Mouse (Mus musculus) myocyte (in vitro differentiated cells): ENCODE data around the gene Spem2. TPM values are rescaled to one million over a fixed set of nuclear protein-coding genes. Genes with fewer than 3 reads are reported as not detected.

Experiments
- H3K27me3 ChIP-seq: one replicate; pipeline ENCODE4 v1.6.1; 2011; ENCODE audit not compliant: control insufficient read depth, insufficient read depth, insufficient read length
- H3K36me3 ChIP-seq: one replicate; pipeline ENCODE4 v1.6.1; 2011; ENCODE audit not compliant: control insufficient read depth, insufficient read depth
- H3K4me2 ChIP-seq: one replicate; pipeline ENCODE4 v1.6.1; 2011; ENCODE audit warnings: low read depth, control low read depth
- H3K4me3 ChIP-seq: one replicate; pipeline ENCODE4 v1.5.1; 2011; ENCODE audit warnings: mild to moderate bottlenecking, control low read depth, moderate library complexity
- H3K79me2 ChIP-seq: one replicate; pipeline ENCODE4 v1.6.1; 2011; ENCODE audit not compliant: control insufficient read depth, insufficient read depth
- H3ac ChIP-seq: one replicate; pipeline ENCODE4 v1.6.1; 2011; ENCODE audit not compliant: control insufficient read depth, insufficient read length
- CEBPB ChIP-seq: IDR thresholded peaks from 2 replicates; pipeline ENCODE4 v1.6.1; 2011; ENCODE audit warnings: mild to moderate bottlenecking, moderate library complexity; ENCODE audit not compliant: poor library complexity, insufficient read depth, severe bottlenecking
- E2F4 ChIP-seq: IDR thresholded peaks from one replicate; pipeline ENCODE4 v1.6.1; 2011; ENCODE audit warnings: mild to moderate bottlenecking, control low read depth, moderate library complexity; ENCODE audit not compliant: insufficient read depth
- MAX ChIP-seq: IDR thresholded peaks from one replicate; pipeline ENCODE4 v1.6.1; 2011; ENCODE audit warnings: low read depth, mild to moderate bottlenecking, control low read depth
- MYOD1 ChIP-seq, 3 experiments: IDR thresholded peaks; one replicate each; pipeline ENCODE4 v1.6.1; 2011; ENCODE audit warnings: control low read depth in 2 of 3, low read depth in 2 of 3, mild to moderate bottlenecking in 2 of 3, moderate library complexity in 1 of 3; ENCODE audit not compliant: insufficient read length in 2 of 3, control insufficient read depth in 1 of 3
- MYOG ChIP-seq, 3 experiments: IDR thresholded peaks; one replicate each; pipeline ENCODE4 v1.6.1; 2011; ENCODE audit warnings: control low read depth in 2 of 3, low read depth in 2 of 3, mild to moderate bottlenecking in 2 of 3; ENCODE audit not compliant: insufficient read length in 2 of 3, control insufficient read depth in 1 of 3, insufficient read depth in 1 of 3
- POLR2A ChIP-seq: IDR thresholded peaks from one replicate; pipeline ENCODE4 v1.6.1; 2011; ENCODE audit warnings: low read depth, mild to moderate bottlenecking, control low read depth, moderate library complexity; ENCODE audit not compliant: insufficient read length
- POLR2AphosphoS2 ChIP-seq: IDR thresholded peaks from one replicate; pipeline ENCODE4 v1.6.1; 2011; ENCODE audit warnings: low read depth, control low read depth; ENCODE audit not compliant: insufficient read length
- REST ChIP-seq: IDR thresholded peaks from one replicate; pipeline ENCODE4 v1.6.1; 2011; ENCODE audit warnings: mild to moderate bottlenecking, control low read depth, moderate library complexity; ENCODE audit not compliant: insufficient read depth, insufficient read length
- SRF ChIP-seq: IDR thresholded peaks from one replicate; pipeline ENCODE4 v1.6.1; 2011; ENCODE audit warnings: low read depth; ENCODE audit not compliant: control insufficient read depth, insufficient read length
- TCF12 ChIP-seq: IDR thresholded peaks from one replicate; pipeline ENCODE4 v1.6.1; 2011; ENCODE audit warnings: mild to moderate bottlenecking, control low read depth; ENCODE audit not compliant: poor library complexity, insufficient read depth, severe bottlenecking
- TCF3 ChIP-seq: IDR thresholded peaks from one replicate; pipeline ENCODE4 v1.6.1; 2011; ENCODE audit warnings: low read depth, control low read depth; ENCODE audit not compliant: insufficient read length
- USF1 ChIP-seq: IDR thresholded peaks from one replicate; pipeline ENCODE4 v1.6.1; 2011; ENCODE audit warnings: low read depth, mild to moderate bottlenecking, control low read depth, moderate library complexity
- polyA plus RNA-seq: library from polyadenylated mRNA; unstranded; fragments of >200 nt; fragmentation: generic; extraction: Trizol; gene quantifications from one replicate; pipeline ENCODE4 v1.2.1, GENCODE M21; 2012; ENCODE audit warnings: missing spikeins

The Spem2 gene
- polyA plus RNA-seq, 1 experiment, result not detected

DNA sequence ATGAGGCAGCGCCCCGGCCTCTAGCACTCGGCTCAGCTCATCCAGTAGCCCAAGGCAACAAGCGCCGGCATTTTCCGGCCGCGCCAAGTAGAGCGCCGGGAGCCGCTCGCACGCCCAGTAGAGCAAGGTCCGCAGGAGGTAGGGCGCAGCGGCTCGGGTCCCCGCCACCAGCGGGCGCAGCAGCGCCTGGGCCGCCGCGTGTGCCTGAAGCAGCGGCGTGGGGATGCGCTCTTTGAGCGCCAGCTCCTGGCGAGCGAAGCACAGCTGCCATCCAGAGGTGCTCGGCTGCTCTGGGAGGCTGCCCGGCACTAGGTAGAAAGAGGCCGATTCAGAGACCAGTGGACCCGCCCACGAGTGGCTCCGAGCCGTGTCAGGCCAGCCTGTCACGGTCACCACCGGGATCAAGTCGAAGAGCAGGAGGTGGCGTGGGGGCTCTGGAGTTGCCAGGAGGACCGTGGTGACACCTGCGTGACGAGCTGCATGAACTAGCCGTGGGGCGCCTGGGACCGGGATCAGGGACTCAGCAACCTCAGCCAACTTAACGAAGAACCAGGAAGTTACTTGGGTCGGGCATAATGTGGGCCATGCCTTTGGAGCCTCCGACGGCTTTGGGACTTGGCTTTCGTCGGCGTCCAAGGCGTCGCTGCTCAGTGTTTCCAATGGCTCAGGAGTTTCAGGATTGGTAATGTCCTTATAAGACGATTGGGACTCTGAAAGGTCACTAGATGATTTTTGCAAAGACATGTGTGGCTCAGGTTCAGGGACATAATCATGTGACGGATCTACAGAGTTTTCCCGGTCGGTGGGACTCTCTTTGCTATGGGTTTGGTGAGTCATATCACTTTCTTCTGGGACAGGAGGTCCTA lies 14.2 kb downstream of the Spem2 start:
- peak overlapping the region; percentile 99 for H3K4me2 ChIP-seq

DNA sequence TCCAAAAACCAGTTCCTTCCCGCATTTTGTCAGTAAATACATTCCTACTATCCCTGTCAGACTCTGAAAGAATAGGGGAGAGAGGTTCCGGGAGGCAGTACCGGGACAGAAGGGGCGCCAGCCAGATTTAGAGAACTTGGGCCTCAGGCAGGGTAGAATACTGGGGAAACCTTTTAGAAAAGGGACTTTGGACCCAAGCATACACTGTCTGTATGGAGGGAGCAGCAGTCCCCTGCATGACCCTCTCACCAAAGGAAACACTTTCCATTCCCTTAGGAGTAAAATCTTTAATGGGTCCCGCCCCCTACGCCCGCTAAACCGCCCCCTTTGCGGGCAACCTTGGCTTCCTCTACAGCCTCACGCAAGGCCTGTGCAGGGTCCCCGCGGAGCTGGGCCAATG lies 14.9 kb downstream of the Spem2 start:
- Histone ChIP-seq H3K36me3 (no peaks in the 10 kb centered on the region), H3K79me2 (no peaks in the 10 kb centered on the region), H3K4me3 (peak overlapping the region; percentile 65), H3K4me2 (peak overlapping the region; percentile 99), H3ac (peak overlapping the region; percentile 3), H3K27me3 (no peaks in the 10 kb centered on the region)
- TF ChIP-seq REST (no peak), POLR2A (no peak), TCF12 (no peak), USF1 (no peak), MAX (no peak), SRF (no peak), MYOD1 (IDR thresholded peaks at IDR 0.05; ENCODE audit: control insufficient read depth in 1 of 3, insufficient read length in 2 of 3, low read depth in 2 of 3) (no peak), MYOG (IDR thresholded peaks at IDR 0.05; ENCODE audit: control insufficient read depth in 1 of 3, insufficient read depth in 1 of 3, insufficient read length in 2 of 3, low read depth in 2 of 3) (no peak), POLR2AphosphoS2 (no peak), TCF3 (no peak)

More for the DNA sequence above, 14.2 kb downstream of the Spem2 start:
- TF ChIP-seq MYOD1 (IDR thresholded peaks at IDR 0.05; ENCODE audit: control insufficient read depth in 1 of 3, insufficient read length in 2 of 3, low read depth in 2 of 3), result peak in 2 of 3 experiments; percentile 1 to 36
- peak; percentile 50 for TF ChIP-seq POLR2A
- TF ChIP-seq MYOG (IDR thresholded peaks at IDR 0.05; ENCODE audit: control insufficient read depth in 1 of 3, insufficient read depth in 1 of 3, insufficient read length in 2 of 3, low read depth in 2 of 3), result peak in 1 of 3 experiments; percentile 64
- peak; percentile 40 for TF ChIP-seq SRF
- no peak for TF ChIP-seq USF1
- no peak for TF ChIP-seq REST
- no peak overlapping the region for H3ac ChIP-seq
- H3K27me3 ChIP-seq, result no peaks in the 10 kb centered on the region
- H3K79me2 ChIP-seq, result no peaks in the 10 kb centered on the region
- H3K36me3 ChIP-seq, result no peaks in the 10 kb centered on the region
- peak overlapping the region; percentile 65 for H3K4me3 ChIP-seq

DNA sequence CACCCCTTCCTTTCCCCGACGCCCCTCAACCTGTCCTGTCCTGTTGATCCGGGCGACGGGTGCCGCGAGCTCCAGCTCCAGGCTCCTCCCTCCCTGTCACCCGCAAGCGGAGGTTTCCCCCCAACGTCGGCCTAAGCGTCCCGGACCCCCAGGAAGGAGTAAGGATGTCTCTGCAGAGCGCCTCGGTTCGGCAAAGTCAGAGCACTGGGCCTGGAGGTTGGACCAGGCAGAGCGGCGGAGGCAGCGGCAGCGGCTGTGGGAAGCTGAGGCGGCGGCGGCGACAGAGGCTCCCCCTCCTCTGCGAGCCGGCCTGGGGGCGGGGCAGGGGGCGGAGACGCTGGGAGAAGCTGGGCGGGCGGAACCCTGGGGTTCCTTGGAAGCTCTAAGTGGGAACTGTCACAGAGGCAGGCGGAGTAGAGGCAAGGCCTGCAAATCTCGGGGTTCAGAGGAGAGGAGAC lies 15.6 kb downstream of the Spem2 start:
- peak overlapping the region; percentile 99 for H3K4me2 ChIP-seq
- H3K27me3 ChIP-seq, result no peaks in the 10 kb centered on the region
- TF ChIP-seq SRF (no peak), MAX (no peak), CEBPB (no peak), POLR2A (peak; percentile 86), REST (no peak), TCF12 (no peak), USF1 (no peak), MYOD1 (IDR thresholded peaks at IDR 0.05; ENCODE audit: control insufficient read depth in 1 of 3, insufficient read length in 2 of 3, low read depth in 2 of 3) (peak in 1 of 3 experiments; percentile 19), E2F4 (no peak), TCF3 (no peak), POLR2AphosphoS2 (peak; percentile 89), MYOG (IDR thresholded peaks at IDR 0.05; ENCODE audit: control insufficient read depth in 1 of 3, insufficient read depth in 1 of 3, insufficient read length in 2 of 3, low read depth in 2 of 3) (peak in 1 of 3 experiments; percentile 31)
- H3ac ChIP-seq, result peak overlapping the region; percentile 3
- peak overlapping the region; percentile 65 for H3K4me3 ChIP-seq
- H3K36me3 ChIP-seq, result no peaks in the 10 kb centered on the region
- H3K79me2 ChIP-seq, result no peaks in the 10 kb centered on the region

DNA sequence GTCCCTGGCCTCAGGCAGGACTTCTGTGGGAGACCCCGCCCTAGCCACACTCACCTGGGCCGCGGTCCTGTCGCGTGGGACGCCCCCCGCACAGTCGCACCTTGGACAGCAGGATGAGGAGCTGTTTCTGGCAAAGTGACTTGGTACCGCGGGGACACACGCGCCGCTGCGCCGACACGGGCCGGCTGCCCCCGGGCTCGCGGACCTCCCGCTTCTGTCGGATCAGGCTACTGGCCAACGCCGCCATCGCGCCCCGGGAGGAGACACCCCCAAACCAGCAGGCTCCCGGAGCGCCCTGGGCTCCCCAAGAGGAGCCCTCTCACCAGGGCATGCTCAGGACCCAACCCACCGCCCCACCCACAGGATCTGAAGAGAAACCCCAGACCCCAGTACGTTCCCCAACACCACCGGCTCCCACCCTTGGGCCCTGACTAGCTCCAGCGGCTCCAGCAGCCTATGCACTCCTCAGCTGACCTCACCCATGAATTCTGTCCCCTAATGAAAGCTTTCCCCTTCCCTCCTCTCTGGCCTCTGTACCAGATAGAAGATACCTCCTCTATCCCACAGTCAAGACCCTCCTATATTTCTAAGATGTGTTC lies 16.8 kb downstream of the Spem2 start, which contains the start of gene Fgf11:
Gene Fgf11, minus strand, starts transcription at position 479 of the 599 bp plus-strand sequence.
- H3K27me3 ChIP-seq, result no peaks in the 10 kb centered on the region
- H3K36me3 ChIP-seq, result peaks cover 4% of the 10 kb centered on the region
- peak within 1 kb of the TSS; percentile 65 for H3K4me3 ChIP-seq
- TF ChIP-seq MYOG (IDR thresholded peaks at IDR 0.05; ENCODE audit: control insufficient read depth in 1 of 3, insufficient read depth in 1 of 3, insufficient read length in 2 of 3, low read depth in 2 of 3), result peak in 1 of 3 experiments; percentile 30
- TF ChIP-seq POLR2A, result peak; percentile 19
- peak; percentile 30 for TF ChIP-seq POLR2AphosphoS2
- no peak for TF ChIP-seq SRF
- H3K79me2 ChIP-seq, result no peaks in the 10 kb centered on the region
- H3K4me2 ChIP-seq, result peak within 1 kb of the TSS; percentile 99
- H3ac ChIP-seq, result peak within 1 kb of the TSS; percentile 3
